Mouse (Mus musculus): ENCODE measurements around the gene Cald1. TPM values are rescaled to one million over a fixed set of nuclear protein-coding genes. Genes with fewer than 3 reads are reported as not detected.

Gene Cald1
- total RNA-seq, 2 experiments from 2014 or later, result not detected

DNA sequence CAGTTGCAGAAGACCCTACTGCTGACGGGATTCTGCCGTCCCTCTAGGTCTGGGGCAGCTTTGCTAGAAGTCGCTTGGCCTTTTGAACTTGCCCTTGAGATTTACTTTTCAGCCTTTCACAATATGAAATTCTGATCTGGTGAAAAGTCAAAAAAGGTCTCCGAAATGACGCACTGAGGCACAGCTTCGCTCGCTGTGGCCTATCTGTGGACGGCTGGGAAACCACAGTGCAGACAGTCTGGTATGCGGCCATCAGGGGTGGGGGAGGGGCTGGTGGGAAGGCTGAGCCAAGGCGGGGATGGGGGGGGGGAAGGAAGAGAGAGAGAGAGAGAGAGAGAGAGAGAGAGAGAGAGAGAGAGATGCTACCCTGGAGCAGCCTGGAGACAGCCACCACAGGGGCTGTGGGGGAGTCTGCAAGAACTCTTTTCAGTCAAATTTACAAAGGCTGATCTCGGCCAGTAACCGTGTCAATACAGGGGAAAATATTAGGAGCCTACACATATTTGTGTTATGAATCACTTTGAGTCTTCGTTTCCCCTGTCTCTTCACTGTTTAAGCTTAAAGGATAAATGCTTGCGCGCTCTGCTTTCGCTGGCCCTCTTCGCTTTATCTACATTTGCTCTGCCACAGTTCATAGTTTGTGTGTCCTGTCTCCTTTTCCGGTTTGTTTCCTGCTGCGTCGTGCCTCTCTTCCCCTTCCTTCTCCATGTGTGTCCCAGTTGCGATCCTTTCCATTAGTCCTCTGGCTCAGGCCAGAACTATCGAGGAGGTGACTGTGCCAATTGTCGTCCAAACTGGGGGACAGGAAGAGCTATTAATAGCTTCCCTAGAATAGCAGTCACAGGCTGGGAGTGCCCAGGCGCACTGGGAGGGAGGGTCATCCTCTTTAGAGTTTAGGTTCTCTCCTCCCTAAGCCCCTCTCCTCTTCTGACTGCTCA is 11.9 kb downstream of the Cald1 start:
- no peak for ATAC-seq (replicated peaks; ENCODE audit: low FRiP score, low TSS enrichment, poor library complexity, severe bottlenecking)

DNA sequence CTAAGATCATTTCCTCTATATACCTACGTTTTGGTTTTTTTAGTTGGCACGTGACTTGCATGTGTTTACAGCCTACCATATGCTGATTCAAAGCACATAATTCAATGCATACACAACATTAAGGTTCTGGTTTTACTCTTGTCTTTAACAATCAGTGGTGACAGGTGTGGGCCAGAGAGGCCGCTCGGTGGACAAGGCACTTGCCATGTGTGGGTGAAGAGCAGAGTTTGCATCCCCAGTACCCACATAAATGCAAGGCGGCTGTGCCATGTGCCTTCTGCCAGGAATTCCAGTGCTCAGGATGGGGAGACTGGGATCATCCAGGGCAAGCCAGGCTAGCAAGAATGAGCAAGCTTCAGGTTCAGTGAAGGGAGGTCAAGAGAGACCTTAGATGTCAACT is 14.8 kb downstream of the Cald1 start:
- ATAC-seq (replicated peaks; ENCODE audit: low FRiP score, low TSS enrichment, poor library complexity, severe bottlenecking), result no peak

DNA sequence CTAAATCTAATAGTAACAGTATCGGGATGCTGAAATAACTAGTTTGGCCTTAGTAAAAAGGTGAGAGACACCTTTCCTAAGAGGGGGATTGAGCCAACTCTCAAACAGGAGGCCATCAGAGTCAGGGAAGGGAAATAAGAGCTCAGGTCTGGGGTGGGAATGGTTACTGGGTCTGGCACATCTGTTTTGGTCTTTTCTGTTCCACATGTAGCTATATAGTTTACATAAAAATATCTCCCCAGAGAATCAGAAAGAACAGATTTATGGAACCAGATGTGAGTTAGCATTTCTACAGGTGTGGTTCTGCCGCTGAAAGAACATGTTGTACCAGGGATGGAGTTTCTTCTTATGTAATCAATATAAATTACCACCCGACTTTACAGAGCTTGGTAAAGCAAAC is 17.1 kb downstream of the Cald1 start:
- no peak for ATAC-seq (replicated peaks; ENCODE audit: low FRiP score, low TSS enrichment, poor library complexity, severe bottlenecking)

DNA sequence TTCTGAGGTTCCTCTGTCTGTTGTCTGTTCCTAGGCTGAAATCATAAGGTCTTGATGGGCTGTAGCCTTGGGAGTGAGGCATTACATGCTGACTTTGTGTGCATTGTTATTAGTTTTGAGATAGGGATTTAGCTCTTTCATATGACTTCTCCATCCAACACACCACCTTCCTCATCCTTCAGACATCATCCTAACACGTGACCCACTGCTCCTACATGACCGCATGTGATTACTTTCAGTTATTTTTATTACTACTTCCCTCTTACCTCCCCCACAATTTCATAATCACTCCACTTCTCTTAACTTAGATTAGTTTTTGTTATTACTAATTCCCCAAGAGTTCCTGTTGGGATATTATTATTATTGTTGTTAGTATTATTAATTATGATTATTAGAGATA is 21.2 kb downstream of the Cald1 start:
- no peak for ATAC-seq (replicated peaks; ENCODE audit: low FRiP score, low TSS enrichment, poor library complexity, severe bottlenecking)

DNA sequence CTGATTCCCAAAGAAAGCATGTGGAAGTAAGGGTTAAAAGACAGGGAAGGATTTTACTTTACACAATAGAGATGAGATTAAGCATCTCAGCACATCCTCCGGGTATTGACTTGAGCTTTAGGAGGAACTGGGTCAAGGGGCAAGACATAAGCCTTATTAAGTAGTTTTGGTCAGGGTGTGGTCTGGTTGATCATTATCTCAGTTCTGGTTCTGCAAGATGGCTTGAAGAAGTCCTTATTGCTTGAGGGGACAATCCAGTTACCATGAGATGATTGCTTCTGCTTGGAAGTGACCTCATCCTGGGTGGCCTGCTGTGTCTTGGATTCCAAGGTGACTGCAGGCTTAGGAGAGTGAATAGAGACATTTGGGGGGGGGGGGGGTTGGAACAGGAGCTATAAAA is 21.9 kb downstream of the Cald1 start:
- ATAC-seq (replicated peaks; ENCODE audit: low FRiP score, low TSS enrichment, poor library complexity, severe bottlenecking), result no peak

DNA sequence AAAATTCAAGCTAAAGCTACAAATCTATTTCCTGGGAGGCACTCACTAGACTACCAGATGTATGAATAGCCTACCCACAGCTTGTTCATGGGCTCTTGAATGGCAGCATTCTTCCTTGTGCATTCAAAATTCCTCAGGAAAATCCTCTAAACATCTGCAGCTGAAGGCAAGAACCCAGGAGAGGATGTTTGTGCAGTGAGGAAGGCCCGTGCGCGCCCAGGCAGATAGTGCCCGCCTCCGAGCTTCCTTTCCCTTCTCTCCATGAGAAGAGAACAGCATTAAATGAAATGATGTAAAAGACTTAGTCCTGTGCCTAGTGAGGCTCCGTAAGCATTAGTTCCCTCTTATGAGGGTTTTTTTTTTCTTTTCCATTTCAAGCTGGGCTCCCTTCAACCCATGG is 24.6 kb downstream of the Cald1 start:
- no peak for ATAC-seq (replicated peaks; ENCODE audit: low FRiP score, low TSS enrichment, poor library complexity, severe bottlenecking)

DNA sequence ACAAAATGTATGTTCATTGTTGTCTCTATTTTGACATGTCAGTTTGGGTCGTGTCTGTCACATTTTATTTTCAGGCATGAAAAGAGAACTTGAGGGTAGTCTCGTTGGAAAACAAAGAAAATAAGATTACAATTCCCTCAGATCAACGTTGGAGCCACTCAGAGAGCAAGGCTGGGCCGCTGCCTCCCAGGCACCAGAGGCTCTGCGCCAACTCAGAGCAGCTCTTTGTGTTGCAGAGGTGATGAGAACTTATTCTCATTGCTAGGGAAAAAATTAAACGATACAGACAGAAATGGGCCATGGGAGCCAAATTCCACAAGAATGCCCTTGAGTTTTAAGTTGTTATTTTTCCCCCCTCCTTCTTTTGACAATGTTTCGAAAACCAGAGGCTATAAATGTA is 25.0 kb downstream of the Cald1 start:
- no peak for ATAC-seq (replicated peaks; ENCODE audit: low FRiP score, low TSS enrichment, poor library complexity, severe bottlenecking)

DNA sequence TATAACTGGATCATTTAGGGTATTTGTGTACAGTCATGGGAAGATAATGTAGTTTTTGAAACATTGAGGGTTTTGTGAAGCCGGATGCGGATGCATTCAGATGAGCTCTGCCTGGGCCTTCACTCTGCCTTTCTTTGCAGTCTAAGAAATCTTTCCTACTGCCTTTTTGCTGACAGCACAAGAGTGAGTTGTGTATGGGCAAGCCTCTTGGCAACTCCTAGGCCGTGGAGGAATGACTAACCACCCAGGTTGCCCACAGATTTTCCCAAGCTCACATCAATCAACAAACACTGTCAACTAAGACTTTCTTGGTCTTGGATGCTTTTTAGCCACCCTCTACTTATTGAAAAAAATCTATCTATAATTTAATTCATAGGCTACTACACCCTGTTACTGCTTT is 26.2 kb downstream of the Cald1 start:
- ATAC-seq (replicated peaks; ENCODE audit: low FRiP score, low TSS enrichment, poor library complexity, severe bottlenecking), result no peak

DNA sequence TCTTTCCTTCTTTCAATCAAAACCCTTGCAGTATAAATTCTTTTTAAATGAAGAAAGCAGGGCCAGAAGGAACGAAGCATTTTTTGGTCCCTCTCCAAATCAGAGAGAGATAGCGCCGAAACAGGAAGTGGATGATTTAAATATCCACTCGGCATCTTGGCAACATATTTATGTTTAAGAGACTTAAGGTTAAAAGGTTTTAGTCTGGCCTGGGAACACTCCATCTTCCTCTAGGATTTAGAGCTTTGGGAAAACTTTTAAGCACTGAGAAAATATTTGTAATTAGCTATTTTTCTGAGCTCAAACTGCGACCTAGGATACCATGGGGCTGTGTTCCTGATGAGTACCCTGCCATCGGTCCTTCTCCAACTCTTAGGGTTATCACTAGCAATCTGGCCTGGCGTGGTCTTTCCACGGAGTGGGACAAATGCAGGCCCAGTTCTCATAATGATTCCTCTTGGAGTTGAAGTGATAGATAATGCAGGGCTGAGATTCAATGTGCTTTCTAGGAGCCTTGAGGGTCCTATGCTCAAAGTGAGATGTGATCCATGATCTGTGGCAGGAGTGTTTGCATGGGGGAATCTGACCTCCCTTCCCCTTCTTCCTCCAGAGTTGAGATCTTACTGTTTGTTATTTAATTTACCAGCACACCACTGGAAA is 28.4 kb downstream of the Cald1 start:
- no peak for ATAC-seq (replicated peaks; ENCODE audit: low FRiP score, low TSS enrichment, poor library complexity, severe bottlenecking)

DNA sequence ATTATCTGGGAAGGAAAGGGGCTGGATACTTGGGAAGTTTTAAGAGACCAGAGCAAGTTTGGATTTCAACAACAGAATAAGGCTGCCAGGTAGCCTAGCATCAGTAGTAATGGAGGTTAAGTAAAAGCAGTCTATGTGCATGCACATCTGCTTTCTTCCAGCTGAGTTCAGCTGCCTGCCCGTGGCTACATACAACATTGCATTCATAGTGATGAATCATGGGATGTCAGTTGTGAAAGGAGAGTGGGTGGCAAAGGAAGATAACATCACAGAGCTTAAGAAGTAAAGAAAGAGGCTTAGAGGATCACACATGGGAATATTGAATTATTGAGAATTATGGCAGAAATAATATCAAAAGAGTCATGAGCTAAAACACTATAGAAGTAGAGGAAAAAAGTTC is 29.8 kb downstream of the Cald1 start:
- ATAC-seq (replicated peaks; ENCODE audit: low FRiP score, low TSS enrichment, poor library complexity, severe bottlenecking), result no peak

DNA sequence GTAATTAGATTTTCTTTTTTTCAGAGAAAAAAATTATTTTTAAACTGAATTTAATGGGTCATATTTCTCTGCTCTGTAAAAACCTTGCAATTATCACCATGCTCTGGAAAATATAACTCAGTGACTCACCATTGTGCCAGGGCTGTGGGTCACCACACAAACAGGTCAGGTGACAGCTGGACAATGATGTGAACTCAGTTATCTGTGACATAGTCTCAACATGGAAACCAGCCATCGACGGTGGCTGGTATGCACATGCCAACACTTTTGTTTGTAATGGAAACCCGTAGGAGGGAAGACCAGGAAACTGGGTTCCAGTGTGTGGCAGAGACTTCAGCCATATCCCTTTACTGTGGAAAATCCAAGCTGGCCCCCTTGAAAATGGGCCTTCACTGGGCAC is 35.5 kb downstream of the Cald1 start:
- no peak for ATAC-seq (replicated peaks; ENCODE audit: low FRiP score, low TSS enrichment, poor library complexity, severe bottlenecking)

DNA sequence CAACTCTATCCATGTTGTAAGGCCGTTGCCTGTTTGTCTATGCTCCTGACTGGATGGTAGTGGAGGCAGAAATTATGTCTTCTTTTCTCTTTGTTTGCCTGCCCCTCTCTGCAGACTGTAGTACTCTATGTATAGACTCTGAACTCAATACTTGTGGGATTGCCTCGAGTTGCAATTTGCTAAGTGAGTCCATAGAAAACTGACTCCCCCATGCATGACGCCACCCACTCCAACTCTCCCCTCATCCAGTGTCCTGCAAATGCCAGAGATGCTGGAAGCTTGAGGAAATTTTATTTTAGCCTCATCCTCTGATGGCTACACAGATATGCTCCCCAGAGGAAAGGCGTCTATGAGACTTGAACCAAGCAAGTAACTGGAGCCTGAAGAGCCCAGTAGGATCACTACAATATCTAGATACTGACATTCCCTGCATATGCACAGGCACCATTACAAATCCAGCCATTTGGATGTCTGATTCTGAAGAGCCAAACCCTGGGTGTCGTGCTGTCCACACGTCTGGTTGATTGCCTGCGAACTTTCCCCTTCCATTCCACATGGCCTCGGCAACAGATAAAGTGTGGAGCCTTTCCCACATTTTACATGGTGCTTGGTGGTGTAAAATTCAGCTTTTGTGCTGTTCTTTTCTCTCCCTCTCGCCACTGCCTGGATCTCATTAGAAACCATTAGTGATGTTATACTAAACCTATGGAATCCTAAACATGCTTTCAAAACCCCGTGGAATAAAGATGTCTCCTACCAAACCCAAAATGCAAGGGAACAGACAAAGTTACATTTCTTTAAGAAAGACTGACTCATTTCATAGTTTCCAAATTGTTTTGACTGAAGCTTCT is 39.5 kb downstream of the Cald1 start:
- ATAC-seq (replicated peaks; ENCODE audit: low FRiP score, low TSS enrichment, poor library complexity, severe bottlenecking), result no peak

DNA sequence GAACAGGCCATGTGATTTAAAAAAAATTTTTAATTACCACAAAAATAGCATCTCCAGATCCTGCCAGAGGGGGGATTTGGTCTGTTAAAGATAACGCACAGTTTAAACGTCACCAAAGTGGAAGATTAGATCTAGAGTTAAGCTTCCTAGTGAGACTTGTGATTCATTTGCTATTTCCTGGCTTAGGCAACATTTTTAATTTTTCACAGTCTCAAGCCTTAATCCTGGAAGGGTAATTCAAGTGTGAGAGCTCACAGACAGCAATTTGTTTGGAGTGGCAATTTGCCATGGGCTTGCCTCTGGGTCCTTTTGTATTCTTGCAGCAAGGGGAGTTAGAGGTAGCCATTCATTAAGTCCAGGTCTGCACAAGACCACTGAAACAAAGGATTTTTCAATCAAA is 40.4 kb downstream of the Cald1 start:
- no peak for ATAC-seq (replicated peaks; ENCODE audit: low FRiP score, low TSS enrichment, poor library complexity, severe bottlenecking)

DNA sequence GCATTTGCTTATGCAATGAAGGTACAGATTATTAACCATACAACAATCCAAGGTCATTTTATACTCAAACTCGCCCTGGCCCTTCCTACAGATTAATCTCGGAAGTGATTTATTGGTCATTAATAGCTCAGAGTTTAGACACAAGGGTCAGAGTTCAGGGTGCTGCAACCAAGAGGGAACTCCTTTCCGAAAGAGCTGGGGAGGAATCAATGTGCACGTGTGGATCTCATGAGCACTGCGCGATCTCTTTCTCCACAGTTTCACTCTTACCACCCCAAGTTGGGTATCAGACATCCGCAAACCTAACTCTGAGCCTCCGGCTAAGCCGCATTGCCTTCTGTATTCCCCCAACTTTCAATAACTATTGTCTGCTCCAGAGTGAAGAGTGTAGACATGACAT is 41.9 kb downstream of the Cald1 start:
- no peak for ATAC-seq (replicated peaks; ENCODE audit: low FRiP score, low TSS enrichment, poor library complexity, severe bottlenecking)

DNA sequence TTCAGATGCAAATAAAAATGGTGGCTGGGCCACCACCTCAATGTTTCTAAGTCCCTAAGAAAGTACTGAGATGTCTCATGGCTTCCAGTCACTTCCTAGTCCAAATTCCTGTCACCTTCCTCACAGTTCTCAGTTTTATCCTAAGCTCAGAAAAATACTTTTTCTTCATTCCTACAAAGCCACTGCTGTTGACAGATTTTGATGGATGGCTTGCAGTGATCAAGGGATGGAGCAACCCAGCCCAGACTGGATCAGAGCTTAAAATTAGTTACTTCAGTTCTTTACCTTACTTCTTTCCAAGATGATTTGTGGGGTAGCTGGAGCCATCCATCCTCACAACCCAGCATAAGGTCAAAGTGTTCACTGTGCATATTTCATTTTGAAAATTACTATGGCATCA is 42.8 kb downstream of the Cald1 start:
- no peak for ATAC-seq (replicated peaks; ENCODE audit: low FRiP score, low TSS enrichment, poor library complexity, severe bottlenecking)

DNA sequence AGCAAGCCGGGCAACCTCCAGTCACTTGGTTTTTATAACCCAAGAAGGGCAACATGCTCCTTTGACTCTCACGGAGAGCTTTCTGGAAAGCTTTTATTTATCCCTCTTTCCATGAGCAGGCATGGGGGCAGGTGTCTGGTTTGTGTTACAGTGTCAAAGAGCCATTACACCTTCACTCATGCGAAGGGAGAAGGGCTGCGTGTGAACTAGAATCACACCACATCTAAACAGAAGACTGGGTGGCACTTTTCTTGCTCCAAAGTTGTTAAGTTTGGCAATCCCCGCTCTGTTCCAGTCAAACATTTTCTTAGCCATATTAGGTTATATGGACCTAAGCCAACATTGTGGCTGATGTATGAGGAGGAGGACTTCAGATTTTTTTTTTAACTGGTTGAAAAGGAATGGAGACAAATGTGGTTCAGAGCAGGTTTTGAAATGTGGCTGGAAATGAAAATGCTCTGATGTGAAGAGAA is 43.8 kb downstream of the Cald1 start:
- ATAC-seq (replicated peaks; ENCODE audit: low FRiP score, low TSS enrichment, poor library complexity, severe bottlenecking), result no peak

DNA sequence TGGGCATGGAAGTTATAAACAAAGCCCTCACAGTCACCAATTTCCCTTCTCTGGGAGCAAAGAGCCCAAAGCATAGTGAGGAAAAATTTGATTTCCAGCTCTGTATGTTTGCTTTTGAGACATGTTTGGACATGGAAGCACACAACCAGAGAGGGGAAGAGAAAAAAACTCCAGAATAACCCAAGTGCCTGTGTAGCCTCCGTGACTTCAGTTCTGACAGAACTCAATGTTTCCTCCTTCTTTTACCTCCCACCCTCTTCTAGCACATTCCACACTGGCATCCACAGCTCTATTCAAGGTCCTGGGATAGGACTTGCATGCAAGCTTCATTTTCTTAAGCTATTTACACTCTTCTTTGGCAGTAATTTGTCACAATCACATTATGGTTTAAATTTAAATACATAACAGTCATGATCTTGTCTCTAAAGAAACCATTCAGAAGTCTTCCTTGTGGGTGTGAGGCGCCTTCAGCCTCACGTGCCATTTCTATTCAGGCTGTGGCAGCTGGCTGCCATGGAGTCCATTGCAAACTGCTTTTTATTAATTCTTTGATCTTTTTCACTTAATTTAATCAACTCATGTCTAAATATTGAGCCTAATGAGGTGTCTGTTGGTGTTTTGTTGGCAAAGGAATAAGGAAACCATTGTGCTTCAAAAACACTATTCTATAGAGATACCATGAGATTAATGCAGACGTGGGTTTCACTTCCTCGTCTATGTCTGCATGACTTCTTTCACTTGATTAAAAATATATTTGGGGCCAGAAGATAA is 49.9 kb downstream of the Cald1 start:
- no peak for ATAC-seq (replicated peaks; ENCODE audit: low FRiP score, low TSS enrichment, poor library complexity, severe bottlenecking)

DNA sequence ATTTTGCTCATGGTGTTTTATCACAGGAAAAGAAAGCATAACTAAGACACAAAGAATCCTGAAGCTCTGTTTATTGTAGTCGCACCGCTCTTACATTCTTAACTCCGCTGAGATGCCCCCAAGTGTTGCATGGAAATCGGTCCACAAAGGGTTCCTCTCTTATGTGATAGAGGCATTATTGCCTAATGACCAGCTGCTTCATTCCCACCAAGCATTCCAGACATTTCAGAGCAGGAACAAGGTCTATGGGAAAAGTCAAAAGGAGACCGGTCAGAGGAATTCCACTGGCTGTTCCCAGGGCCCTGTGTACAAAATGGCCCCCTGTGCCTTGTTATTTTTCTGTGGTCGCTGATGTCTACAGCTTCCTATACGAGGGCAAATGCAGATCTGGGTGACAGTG is 53.0 kb downstream of the Cald1 start:
- no peak for ATAC-seq (replicated peaks; ENCODE audit: low FRiP score, low TSS enrichment, poor library complexity, severe bottlenecking)

DNA sequence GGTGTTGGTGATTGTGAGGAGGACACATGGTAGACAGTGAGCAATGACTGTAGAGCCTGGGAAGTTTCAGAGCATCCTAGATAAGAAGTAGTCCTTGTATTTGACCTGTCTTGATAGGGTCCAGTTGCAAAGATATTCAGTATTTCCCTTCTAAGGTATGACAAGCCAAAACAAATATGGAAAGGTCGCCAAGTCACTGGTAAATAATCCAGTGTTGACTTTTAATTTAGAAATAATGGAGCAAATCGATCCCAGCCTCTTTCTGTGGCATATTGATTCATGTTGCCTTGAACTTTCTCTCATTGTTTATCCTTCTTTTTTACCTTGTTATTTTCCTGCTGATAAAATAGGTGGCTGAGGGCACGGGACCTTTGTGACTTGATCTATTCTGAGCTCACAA is 57.4 kb downstream of the Cald1 start:
- ATAC-seq (replicated peaks; ENCODE audit: low FRiP score, low TSS enrichment, poor library complexity, severe bottlenecking), result no peak
